Mouse (Mus musculus) MEL (cell line): ENCODE measurements around the gene Adgrb3.

ENCODE experiments used
- BHLHE40 ChIP-seq: IDR thresholded peaks from 2 replicates; pipeline ENCODE4 v1.6.1; 2012; ENCODE audit warnings: low read depth, mild to moderate bottlenecking, inconsistent platforms, low read length, improper control_type of control experiment, borderline replicate concordance
- CHD2 ChIP-seq: IDR thresholded peaks from 2 replicates; pipeline ENCODE4 v1.6.1; 2011; ENCODE audit warnings: low read length, improper control_type of control experiment
- CTCF ChIP-seq, 3 experiments: IDR thresholded peaks in 2 of 3; conservative IDR thresholded peaks in 1 of 3; 2 replicates each; pipeline ENCODE4 v1.5.1; 2011 to 2012; ENCODE audit warnings: low read length in 3 of 3, low read depth in 2 of 3, mild to moderate bottlenecking in 2 of 3, improper control_type of control experiment in 1 of 3, inconsistent platforms in 1 of 3, mixed read lengths in 1 of 3, moderate library complexity in 1 of 3; ENCODE audit not compliant: control insufficient read depth in 1 of 3, insufficient read depth in 1 of 3, poor library complexity in 1 of 3, severe bottlenecking in 1 of 3
- ETS1 ChIP-seq: IDR thresholded peaks from 2 replicates; pipeline ENCODE4 v1.6.1; 2012; ENCODE audit warnings: low read depth, mild to moderate bottlenecking, inconsistent platforms, low read length, improper control_type of control experiment, moderate library complexity
- GATA1 ChIP-seq: IDR thresholded peaks from 2 replicates; pipeline ENCODE4 v1.6.1; 2011; ENCODE audit warnings: low read depth, low read length, improper control_type of control experiment
- HCFC1 ChIP-seq: IDR thresholded peaks from 2 replicates; pipeline ENCODE4 v1.6.1; 2012; ENCODE audit warnings: low read depth, mild to moderate bottlenecking, inconsistent platforms, low read length, improper control_type of control experiment, moderate library complexity
- MAX ChIP-seq: IDR thresholded peaks from 2 replicates; pipeline ENCODE4 v1.6.1; 2011; ENCODE audit warnings: low read length, improper control_type of control experiment
- POLR2A ChIP-seq, 2 experiments: IDR thresholded peaks; 2 replicates each; pipeline ENCODE4 v1.6.1; 2011 to 2012; ENCODE audit warnings: low read length in 2 of 2, mild to moderate bottlenecking in 2 of 2, control low read depth in 1 of 2, improper control_type of control experiment in 1 of 2, low read depth in 1 of 2, moderate library complexity in 1 of 2; ENCODE audit not compliant: control insufficient read depth in 1 of 2, insufficient read depth in 1 of 2, poor library complexity in 1 of 2
- RAD21 ChIP-seq: IDR thresholded peaks from 2 replicates; pipeline ENCODE4 v1.6.1; 2011; ENCODE audit warnings: mild to moderate bottlenecking, low read depth, low read length, improper control_type of control experiment
- SMC3 ChIP-seq: IDR thresholded peaks from 2 replicates; pipeline ENCODE4 v1.6.1; 2011; ENCODE audit warnings: low read depth, low read length, improper control_type of control experiment
- TAL1 ChIP-seq: IDR thresholded peaks from 2 replicates; pipeline ENCODE4 v1.6.1; 2012; ENCODE audit warnings: mild to moderate bottlenecking, inconsistent platforms, low read length, moderate library complexity, mixed read lengths
- USF1 ChIP-seq: IDR thresholded peaks from 2 replicates; pipeline ENCODE4 v1.6.1; 2014; ENCODE audit warnings: low read depth, mild to moderate bottlenecking, inconsistent platforms, low read length, improper control_type of control experiment, moderate library complexity
- ZC3H11A ChIP-seq: IDR thresholded peaks from 2 replicates; pipeline ENCODE4 v1.6.1; 2012; ENCODE audit warnings: low read depth, mild to moderate bottlenecking, inconsistent platforms, low read length, improper control_type of control experiment

- TF ChIP-seq CTCF (IDR thresholded peaks at IDR 0.05 in 2 of 3, conservative IDR thresholded peaks at IDR 0.05 in 1 of 3; ENCODE audit: control insufficient read depth in 1 of 3, insufficient read depth in 1 of 3, low read depth in 2 of 3, low read length in 3 of 3, poor library complexity in 1 of 3, severe bottlenecking in 1 of 3): no peak
- no peak for TF ChIP-seq HCFC1
- TF ChIP-seq ZC3H11A: no peak
- TF ChIP-seq SMC3: no peak
- no peak for TF ChIP-seq GATA1
- TF ChIP-seq BHLHE40: no peak
- TF ChIP-seq TAL1: no peak
- TF ChIP-seq CHD2: no peak
- TF ChIP-seq MAX: no peak
- no peak for TF ChIP-seq USF1
- TF ChIP-seq RAD21: no peak
- no peak for TF ChIP-seq ETS1
- no peak for TF ChIP-seq POLR2A (IDR thresholded peaks at IDR 0.05; ENCODE audit: control insufficient read depth in 1 of 2, insufficient read depth in 1 of 2, low read depth in 1 of 2, low read length in 2 of 2, poor library complexity in 1 of 2)
Observed at GRCm38 (mm10) chr1:25180615-25181014, 648.9 kb downstream of the Adgrb3 start.
